Mouse (Mus musculus): ENCODE data around the gene Os9.
A peak's percentile ranks its signal among the peaks of the same experiment; 100 is the strongest.
"Not testable (repeated sequence)": the region's sequence is repeated elsewhere in the genome, so short reads cannot be mapped to it uniquely, and the experiment has no call there.

Gene Os9

GRCm38 (mm10) chr10:127145303-127145702 lies 24.4 kb upstream of the Os9 start:
- DNase-seq (ENCODE audit: low spot score) = no peak

GRCm38 (mm10) chr10:127144536-127144935 lies 23.6 kb upstream of the Os9 start:
- no peak for DNase-seq (ENCODE audit: low spot score)

GRCm38 (mm10) chr10:127143228-127143627 lies 22.3 kb upstream of the Os9 start:
- DNase-seq (ENCODE audit: low spot score) = no peak

GRCm38 (mm10) chr10:127141500-127141899 lies 20.6 kb upstream of the Os9 start:
- DNase-seq (ENCODE audit: low spot score) = no peak

GRCm38 (mm10) chr10:127140971-127141370 lies 20.0 kb upstream of the Os9 start:
- no peak for DNase-seq (ENCODE audit: low spot score)

- no peak for DNase-seq (ENCODE audit: low spot score)
Measured at GRCm38 (mm10) chr10:127138328-127139141, 17.6 kb upstream of the Os9 start.

- no peak for DNase-seq (ENCODE audit: low spot score)
Measured at GRCm38 (mm10) chr10:127137896-127138295, 17.0 kb upstream of the Os9 start.

- no peak for DNase-seq (ENCODE audit: low spot score)
Measured at GRCm38 (mm10) chr10:127136510-127136909, 15.6 kb upstream of the Os9 start.

GRCm38 (mm10) chr10:127135118-127135836 lies 14.3 kb upstream of the Os9 start:
- DNase-seq (ENCODE audit: low spot score) = no peak

- not testable (repeated sequence) for DNase-seq (ENCODE audit: low spot score)
Measured at GRCm38 (mm10) chr10:127134394-127135035, 13.6 kb upstream of the Os9 start.

- DNase-seq (ENCODE audit: low spot score) = no peak
Measured at GRCm38 (mm10) chr10:127132469-127132868, 11.5 kb upstream of the Os9 start.

- DNase-seq (ENCODE audit: low spot score) = no peak
Measured at GRCm38 (mm10) chr10:127129431-127129830, 8.5 kb upstream of the Os9 start.

GRCm38 (mm10) chr10:127127711-127128279 lies 6.9 kb upstream of the Os9 start:
- no peak for DNase-seq (ENCODE audit: low spot score)

GRCm38 (mm10) chr10:127126579-127126978 lies 5.6 kb upstream of the Os9 start:
- peak; percentile 28 for DNase-seq (ENCODE audit: low spot score)

- peak; percentile 26 for DNase-seq (ENCODE audit: low spot score)
Measured at GRCm38 (mm10) chr10:127125210-127126001, 4.5 kb upstream of the Os9 start.

- DNase-seq (ENCODE audit: low spot score) = peak; percentile 69
Measured at GRCm38 (mm10) chr10:127123436-127123805, 2.5 kb upstream of the Os9 start.

GRCm38 (mm10) chr10:127122784-127123435 lies 2.0 kb upstream of the Os9 start:
- no peak for DNase-seq (ENCODE audit: low spot score)

- no peak for DNase-seq (ENCODE audit: low spot score)
Measured at GRCm38 (mm10) chr10:127122018-127122417, 1.1 kb upstream of the Os9 start.

- DNase-seq (ENCODE audit: low spot score) = no peak
Measured at GRCm38 (mm10) chr10:127120301-127121065, 448 bp downstream of the Os9 start.

GRCm38 (mm10) chr10:127119229-127119628 lies 1.7 kb downstream of the Os9 start:
- no peak for DNase-seq (ENCODE audit: low spot score)

All from urinary bladder, postnatal 14 days (tissue).